Mouse (Mus musculus) Patski (cell line): Measurements from ENCODE around the gene Drg1. TPM values are rescaled to one million over a fixed set of nuclear protein-coding genes. Genes with fewer than 3 reads are reported as not detected.

Experiments used
- ATAC-seq: fragments of 100-300 bp; one replicate; pipeline ENCODE4 v1.8.0; 2021
- CTCF ChIA-PET: fragments of 350-600 bp; sonication (Branson Sonifier 250); formaldehyde crosslinking; loops from one replicate; lab custom pipeline; 2022; ENCODE audit warnings: inconsistent platforms; lab: Charles Lee
- POLR2A ChIA-PET: fragments of 350-600 bp; sonication (Branson Sonifier 250); formaldehyde crosslinking; loops from one replicate; lab custom pipeline; 2022; ENCODE audit warnings: antibody characterized with exemption, inconsistent platforms; lab: Charles Lee
- DNase-seq: peaks from one replicate; pipeline ENCODE4 v3.0.0-alpha.2; 2011; ENCODE audit warnings: low read depth, low spot score
- H3K27me3 ChIP-seq: fragments of 371-371 bp; one replicate; pipeline ENCODE4 v1.5.1; 2021
- CTCF ChIP-seq: fragments of 100-300 bp; IDR thresholded peaks from one replicate; pipeline ENCODE4 v1.5.1; 2021
- in situ Hi-C: fragments of 300-500 bp; cut with MboI; formaldehyde crosslinking; loops from 3 replicates; pipeline ENCODE4 v1.11.1; 2018; ENCODE audit warnings: low pct_unique_long_range_greater_than_20kb, mixed read lengths
- polyA plus RNA-seq: library from polyadenylated mRNA; unstranded; gene quantifications from one replicate; pipeline ENCODE4 v1.2.3, GENCODE M21; 2021

The Drg1 gene
- 137 TPM for polyA plus RNA-seq

DNA sequence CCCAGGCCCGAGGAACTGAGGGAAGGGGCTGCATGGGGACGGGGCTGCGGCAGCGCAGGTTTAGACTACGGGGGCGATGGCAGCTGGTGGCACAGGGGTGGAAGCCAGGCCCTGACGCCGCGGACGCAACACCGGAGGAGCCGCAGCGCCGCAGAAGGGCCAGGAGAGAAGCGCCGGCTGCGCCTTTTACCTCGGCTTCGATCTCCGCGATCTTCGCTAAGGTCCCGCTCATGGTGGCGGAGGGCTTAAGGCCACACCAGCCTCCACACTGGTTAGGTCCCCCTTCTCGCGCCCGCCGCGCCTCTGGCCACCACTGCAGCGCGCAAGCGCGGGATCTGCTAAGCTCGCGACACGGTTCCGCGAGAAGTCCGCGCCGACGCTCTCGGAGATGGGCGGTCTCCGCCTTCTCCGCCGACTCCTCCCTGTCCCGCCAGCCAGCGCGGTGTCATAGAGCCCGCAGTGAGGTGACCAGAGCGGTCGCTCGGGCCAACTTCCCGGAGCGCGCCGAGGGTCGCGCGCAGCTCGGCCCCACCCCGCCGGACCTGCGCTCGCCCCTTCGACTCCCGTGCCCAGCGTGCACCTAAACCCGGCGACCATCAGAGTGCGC is at the start of gene Drg1:
Drg1 (minus strand) TSS at position 337 of the 607 bp plus-strand sequence.
- in situ Hi-C loops: no loop called here
- DNase-seq (no peak), ATAC-seq (peak; percentile 98)
- TF ChIP-seq CTCF: no peak
- ChIA-PET POLR2A (interaction anchor here (0.6 to 4.1 kb wide), 8 partner anchors 19 to 144 kb away, joined by 3 to 63 read pairs (median 3); partner anchors contain the start of gene Patz1), CTCF (interaction anchor here (1.1 to 1.8 kb wide), 3 partner anchors 23 to 26 kb away, joined by 3 to 7 read pairs (median 3); partner anchors contain the start of gene Patz1)
- H3K27me3 ChIP-seq: no peaks in the 10 kb centered on the region

DNA sequence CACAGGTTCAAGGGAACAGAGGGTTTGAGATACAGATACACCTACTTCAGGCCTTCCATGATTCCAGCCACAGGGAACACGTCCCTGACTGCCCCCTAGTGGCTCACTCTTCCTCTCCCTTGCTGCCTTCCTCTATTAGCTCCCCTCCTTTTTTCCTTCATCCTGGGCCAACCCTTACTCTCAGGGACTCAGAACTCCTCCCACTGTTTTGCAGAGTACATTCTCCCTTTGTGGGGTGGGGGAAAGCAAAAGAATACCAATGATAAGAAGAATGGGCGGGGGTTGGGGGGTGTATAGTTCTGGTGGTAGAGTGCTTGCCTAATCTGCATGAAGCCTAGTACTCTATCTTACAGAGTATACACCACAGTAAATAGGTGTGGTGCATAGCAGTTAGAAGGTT is 47.9 kb upstream of the Drg1 start:
- peak; percentile 82 for TF ChIP-seq CTCF
- ATAC-seq (peak; percentile 52), DNase-seq (no peak)
- no peaks in the 10 kb centered on the region for H3K27me3 ChIP-seq
- ChIA-PET POLR2A (interaction anchor here (5.2 kb wide), 1 partner anchor 23 kb away, joined by 29 read pairs; the partner anchor contains the start of gene Patz1), CTCF (interaction anchor here (0.8 to 5.5 kb wide), 14 partner anchors 8 to 136 kb away, joined by 3 to 39 read pairs (median 4); partner anchors contain the start of gene Pik3ip1)
- in situ Hi-C loops: no loop called here

DNA sequence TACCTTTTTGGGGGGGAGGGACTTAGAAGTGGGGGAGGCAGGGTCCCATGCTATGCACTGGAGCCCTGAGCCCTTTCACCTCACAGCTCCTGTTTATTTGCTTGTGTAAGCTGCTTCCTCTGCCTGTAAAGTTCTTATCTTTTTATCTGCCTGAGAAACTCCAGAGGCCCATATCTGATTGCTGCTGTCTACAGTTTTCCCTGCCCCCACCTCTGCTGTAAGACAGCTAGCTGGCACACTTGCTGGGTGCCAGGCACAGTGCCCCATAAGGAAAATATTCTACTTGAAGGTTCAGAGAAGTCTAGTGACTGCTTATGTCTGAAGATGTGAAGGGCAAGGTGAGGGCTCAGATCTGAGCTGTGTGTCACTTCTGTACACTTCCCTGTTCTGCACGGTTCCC is 47.1 kb upstream of the Drg1 start:
- POLR2A ChIA-PET: interaction anchor here (5.2 kb wide), 1 partner anchor 23 kb away, joined by 29 read pairs; the partner anchor contains the start of gene Patz1
- no peak for TF ChIP-seq CTCF
- no peaks in the 10 kb centered on the region for H3K27me3 ChIP-seq
- no peak for DNase-seq
- CTCF ChIA-PET: interaction anchor here (0.8 to 5.5 kb wide), 9 partner anchors 9 to 135 kb away, joined by 3 to 39 read pairs (median 5); partner anchors contain the start of gene Pik3ip1
- in situ Hi-C loops: no loop called here
- ATAC-seq: no peak

DNA sequence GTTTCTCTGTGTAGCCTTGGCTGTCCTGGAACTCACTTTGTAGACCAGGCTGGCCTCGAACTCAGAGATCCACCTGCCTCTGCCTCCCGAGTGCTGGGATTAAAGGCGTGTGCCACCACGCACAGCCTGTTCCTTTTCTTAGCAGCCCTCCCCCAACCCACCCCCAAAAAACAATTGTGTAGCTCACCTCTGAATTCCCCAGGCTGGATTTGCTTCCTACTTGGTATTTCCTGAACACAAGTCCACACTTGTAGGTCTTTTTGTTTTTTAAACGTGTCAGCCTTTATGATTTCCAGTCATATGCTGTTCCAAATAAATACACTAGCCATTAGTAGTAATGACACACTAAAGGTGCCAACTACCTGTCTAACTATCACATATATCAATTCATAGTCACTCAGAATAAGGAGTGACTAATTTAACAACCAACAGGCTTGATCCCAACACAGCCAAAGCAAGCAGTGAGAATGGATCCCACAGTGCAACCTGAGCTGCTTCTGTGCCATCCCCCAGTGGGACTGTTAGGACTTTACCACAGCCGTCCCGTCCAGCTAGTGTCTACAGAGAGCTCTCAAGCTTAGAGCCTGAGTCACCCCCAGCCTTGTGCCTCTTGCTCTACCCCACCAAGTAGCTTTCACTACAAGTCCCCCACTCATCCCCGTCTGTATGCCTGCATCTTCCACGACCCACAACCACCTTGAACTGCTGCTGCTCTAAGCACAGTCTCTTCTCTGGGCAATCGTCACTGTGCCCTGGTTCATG is 45.6 kb upstream of the Drg1 start:
- peak; percentile 53 for ATAC-seq
- ChIA-PET POLR2A (interaction anchor here (1.1 to 5.2 kb wide), 2 partner anchors 14 to 21 kb away, joined by 4 to 29 read pairs; partner anchors contain the start of gene Patz1), CTCF (no interaction called here)
- no peaks in the 10 kb centered on the region for H3K27me3 ChIP-seq
- no peak for DNase-seq
- TF ChIP-seq CTCF: no peak
- in situ Hi-C loops: no loop called here

DNA sequence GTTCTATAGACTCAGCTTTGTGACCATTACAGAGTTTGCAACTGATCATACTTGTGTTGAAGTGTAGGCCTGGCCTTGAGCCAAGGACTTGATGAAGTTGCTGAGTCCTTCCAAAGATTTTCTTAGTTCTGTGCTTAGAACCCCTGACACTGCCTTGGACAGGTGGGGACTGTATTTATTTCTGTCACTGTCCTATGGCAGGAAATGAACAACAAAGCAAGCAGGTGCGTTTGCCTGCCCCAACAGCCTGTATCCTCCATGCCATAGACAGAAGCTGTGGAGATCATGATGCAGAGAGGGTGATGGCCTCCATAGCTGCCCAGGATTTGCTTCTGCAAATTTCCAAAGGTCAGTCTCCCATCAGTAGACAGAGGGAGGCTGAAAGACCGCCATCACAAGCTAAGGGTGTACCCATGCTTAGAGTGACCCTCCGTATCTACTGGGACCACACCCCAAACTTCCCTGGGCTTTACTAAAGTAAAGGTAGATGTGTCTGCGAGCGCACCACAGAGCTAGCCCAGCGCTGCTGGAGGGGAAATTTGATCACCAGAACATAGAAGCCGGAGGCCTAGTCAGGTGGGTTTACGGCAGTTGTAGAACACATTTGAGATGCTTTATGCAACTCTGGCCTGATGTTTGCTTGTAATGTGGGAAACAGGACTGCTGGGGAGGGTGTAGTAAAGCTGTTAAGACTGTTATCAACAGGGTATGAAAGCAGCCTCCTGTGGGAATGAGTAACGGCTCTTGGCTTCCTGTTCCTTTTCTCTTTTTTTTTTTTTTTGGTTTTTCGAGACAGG is 44.8 kb upstream of the Drg1 start:
- ATAC-seq (no peak), DNase-seq (no peak)
- in situ Hi-C loops: no loop called here
- CTCF ChIA-PET: no interaction called here
- H3K27me3 ChIP-seq: no peaks in the 10 kb centered on the region
- TF ChIP-seq CTCF: no peak
- POLR2A ChIA-PET: interaction anchor here (1.1 to 5.2 kb wide), 2 partner anchors 14 to 20 kb away, joined by 4 to 29 read pairs; partner anchors contain the start of gene Patz1

DNA sequence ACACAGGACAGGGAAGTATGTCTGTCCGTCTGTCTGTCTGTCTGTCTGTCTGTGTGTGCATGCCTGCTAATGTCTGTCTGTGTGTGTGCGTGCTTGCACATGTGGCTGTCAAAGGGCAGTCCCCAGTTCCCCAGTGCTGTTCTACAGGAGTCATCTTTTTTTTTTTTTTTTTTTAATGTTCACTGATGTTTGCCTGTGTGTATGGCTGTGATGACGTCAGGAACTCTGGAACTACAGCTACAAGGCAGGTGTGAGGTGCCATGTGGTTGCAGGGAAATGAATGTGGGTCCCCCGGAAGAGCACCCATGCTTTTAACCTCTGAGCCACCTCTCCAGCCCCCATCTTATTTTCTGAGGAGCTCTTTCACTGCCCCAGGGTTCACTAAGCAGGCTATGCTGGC is 43.7 kb upstream of the Drg1 start:
- ChIA-PET POLR2A (interaction anchor here (0.6 to 5.2 kb wide), 2 partner anchors 19 to 41 kb away, joined by 3 to 29 read pairs; partner anchors contain the start of gene Patz1), CTCF (no interaction called here)
- H3K27me3 ChIP-seq: no peaks in the 10 kb centered on the region
- in situ Hi-C loops: no loop called here
- DNase-seq: no peak
- TF ChIP-seq CTCF: no peak
- no peak for ATAC-seq

DNA sequence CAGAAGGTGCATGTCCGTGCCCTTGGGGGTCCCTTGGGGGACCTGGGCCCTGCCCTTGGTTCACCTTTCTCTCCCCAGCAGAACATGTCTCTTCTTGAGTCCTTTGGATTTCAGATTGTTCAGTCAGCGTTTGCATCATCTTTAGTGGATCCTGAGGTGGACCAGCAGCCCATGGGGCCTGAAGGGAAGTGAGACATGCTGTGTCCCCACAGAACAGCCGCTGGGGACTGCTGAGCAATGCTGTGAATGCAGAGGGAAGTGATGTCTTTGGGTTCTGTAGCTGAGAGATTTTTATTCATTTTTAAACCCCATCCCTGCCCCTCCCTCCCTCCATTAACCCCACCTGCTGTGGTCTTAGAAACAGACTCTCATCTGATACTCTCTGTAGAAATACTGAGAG is 41.7 kb upstream of the Drg1 start:
- TF ChIP-seq CTCF: no peak
- DNase-seq (no peak), ATAC-seq (no peak)
- no peaks in the 10 kb centered on the region for H3K27me3 ChIP-seq
- POLR2A ChIA-PET: interaction anchor here (1.7 kb wide), 1 partner anchor 17 kb away, joined by 3 read pairs; no protein-coding TSS in a partner anchor
- in situ Hi-C loops: no loop called here
- CTCF ChIA-PET: interaction anchor here (0.8 kb wide), 1 partner anchor 10 kb away, joined by 3 read pairs; no protein-coding TSS in a partner anchor

DNA sequence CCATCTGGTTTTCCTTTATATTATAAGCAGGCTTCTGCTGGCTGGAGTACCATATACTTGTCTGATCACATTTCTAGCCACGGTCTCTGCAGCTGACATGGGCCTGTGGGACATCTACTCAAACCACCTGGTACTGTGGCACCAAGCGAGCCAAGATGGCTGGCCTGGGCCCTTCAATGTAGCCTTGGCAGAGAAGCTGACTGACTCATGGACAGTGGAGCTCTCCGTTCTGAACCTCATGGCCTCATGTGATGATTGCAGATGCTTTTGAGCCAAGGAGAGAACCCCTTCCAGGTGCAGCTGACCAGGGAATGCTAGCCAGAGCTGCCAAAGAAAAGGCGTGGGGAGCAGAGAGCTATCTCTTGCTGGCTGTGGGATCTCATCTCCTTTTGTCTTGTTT is 39.6 kb upstream of the Drg1 start:
- ATAC-seq (no peak), DNase-seq (no peak)
- ChIA-PET CTCF (no interaction called here), POLR2A (no interaction called here)
- no peak for TF ChIP-seq CTCF
- in situ Hi-C loops: no loop called here
- H3K27me3 ChIP-seq: no peaks in the 10 kb centered on the region

DNA sequence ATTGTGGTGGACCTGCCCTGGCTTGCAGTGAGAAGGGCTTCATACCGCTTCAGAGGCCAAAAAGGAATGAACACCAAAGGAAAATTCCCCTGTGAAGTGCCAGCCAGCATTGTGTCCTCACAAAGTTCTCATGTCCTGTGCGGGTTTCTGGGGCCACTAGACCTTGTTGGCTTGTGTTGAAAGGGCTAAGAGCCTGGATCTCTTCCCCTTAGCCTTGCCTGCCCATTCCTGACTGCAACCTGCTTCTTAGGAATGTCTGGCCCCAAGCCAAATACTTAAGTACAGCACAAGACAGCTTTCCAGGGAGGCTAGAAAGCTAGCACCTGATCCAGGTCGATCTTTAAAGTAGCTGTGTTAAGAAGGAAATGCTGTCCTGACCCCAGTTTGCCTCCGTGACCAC is 36.6 kb upstream of the Drg1 start:
- no peak for TF ChIP-seq CTCF
- ChIA-PET POLR2A (interaction anchor here (3.8 kb wide), 1 partner anchor 12 kb away, joined by 30 read pairs; the partner anchor contains the start of gene Patz1), CTCF (interaction anchor here (0.7 to 6.1 kb wide), 4 partner anchors 12 to 44 kb away, joined by 3 to 39 read pairs (median 3); no protein-coding TSS in a partner anchor)
- H3K27me3 ChIP-seq: no peaks in the 10 kb centered on the region
- peak; percentile 53 for ATAC-seq
- in situ Hi-C loops: no loop called here
- no peak for DNase-seq
